Mouse (Mus musculus) testis, postnatal 14 days (tissue): ENCODE measurements around the gene S100a5.

Experiments
- DNase-seq: peaks from one replicate; pipeline ENCODE4 v3.0.0; 2021; ENCODE audit warnings: low spot score

S100a5 gene

DNA sequence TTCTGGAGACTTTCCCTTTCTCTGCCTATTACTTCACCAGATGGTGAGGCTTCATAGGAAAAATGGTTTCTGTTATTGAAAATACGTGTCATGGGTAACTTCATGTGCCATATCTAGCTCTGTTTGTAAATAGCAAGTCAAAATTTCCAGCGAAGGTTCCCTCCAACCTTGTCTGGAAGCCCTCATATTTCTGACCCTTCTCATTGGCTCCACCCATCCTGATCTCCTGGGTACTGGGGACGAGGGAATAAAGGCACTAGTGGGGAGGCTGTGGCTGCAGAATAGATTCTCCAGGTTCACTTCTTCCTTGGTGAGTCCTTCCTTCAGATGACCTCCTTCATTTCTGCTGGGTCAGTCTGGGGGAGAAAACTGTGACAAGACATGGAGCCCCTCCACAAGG, at the start of gene S100a5:
Gene S100a5 (plus strand): TSS at position 301 of the 400 bp plus-strand sequence.
- DNase-seq = no peak

DNA sequence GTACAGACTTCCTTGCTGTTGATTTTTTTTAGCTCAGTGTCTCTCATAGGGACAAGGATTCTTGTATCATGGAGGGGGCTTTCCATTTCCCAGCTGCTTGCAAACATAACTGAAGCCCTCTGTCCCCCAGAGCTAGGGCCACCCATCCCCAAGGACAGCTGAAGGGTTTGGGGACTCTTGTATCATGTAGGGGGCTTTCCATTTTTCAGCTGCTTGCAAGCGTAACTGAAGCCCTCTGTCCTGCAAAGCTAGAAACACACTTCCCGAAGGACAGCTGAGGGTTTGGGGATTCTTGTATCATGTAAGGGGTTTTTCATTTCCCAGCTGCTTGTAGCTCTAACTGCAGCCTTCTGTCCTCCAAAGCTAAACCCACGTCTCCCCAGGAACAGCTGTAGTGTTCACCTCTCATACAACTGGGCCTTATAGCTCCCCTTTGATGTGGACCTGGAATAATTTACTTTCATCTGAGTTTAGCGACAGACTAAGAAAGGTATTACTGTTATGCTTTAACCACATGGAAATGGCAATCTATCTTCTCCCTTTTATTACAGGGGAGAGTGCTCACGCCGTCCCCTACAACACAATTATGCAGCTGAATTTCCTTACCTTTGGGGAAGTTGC, 48.2 kb upstream of the S100a5 start, which contains the start of gene S100a3:
Gene S100a3 (plus strand): TSS at position 571 of the 621 bp plus-strand sequence.
- no peak for DNase-seq

GRCm38 (mm10) chr3:90574691-90575090, 33.6 kb upstream of the S100a5 start:
- no peak for DNase-seq

DNA sequence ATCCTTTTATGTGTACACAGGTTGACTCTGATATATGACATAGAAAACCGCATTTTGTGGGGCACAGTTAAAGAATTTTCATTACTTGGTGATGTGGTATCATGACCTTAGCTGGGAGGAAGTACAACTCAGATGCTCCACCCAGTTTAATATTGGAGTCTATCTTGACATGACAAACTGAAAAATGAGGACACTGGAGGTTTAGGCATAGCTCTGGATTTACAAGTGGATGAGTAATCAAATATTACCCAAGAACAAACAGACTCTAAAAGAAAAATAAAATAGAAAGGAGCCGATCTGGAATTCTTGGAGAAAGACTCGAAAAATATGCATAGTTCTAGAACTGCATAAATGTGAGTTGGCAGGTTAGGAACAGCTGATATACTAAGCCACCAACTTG, 33.0 kb upstream of the S100a5 start:
- DNase-seq = no peak

DNA sequence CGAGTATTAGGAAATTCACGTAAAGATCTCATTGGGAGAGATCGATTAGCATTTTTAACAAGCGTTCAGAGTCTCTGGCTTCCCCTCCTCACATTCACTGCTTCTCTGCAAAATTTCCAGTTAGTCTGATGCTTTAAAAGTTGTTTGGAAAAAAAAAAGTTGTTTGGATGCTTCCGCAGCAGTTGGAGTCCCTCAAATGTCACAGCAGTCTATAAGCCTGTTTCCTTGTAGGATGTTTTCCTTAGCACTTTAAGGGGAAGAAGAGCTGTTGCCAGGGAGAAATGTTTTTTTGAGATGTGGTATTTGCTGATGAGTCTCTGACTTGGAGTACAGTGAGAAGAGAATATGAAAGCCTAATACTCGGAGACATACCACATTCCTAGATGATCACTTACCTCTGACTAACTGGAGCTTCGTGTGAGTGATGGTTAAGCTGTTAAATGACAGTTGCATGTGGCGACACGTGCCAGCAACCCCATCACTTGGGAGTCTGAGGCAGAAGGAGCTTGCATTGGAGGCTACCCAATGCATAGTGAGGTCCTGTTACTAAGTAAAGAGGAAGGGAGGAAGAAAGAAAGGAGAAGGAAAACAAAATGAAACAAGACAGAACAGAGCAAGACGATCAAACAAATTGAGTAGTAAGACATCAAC, 31.8 kb upstream of the S100a5 start:
- no peak for DNase-seq

DNA sequence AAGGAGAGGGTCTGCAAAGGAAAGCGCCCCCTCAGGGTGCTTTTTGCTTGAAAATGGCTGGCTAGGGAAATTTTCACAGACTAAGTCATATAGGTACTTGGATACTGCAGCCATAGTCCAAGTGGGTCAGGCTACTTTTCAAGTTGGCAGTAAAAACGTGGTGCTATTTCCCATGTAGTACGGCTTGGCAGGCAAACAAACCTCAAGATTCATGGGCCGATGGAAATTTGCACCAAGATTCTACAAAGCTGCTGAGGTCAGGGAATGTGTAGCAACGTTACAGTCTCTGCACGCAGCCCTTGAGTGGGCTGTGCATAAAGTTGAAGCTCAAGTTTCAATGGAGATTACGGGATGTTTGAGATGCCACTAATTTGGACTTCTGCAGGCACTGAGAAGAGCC, 28.9 kb upstream of the S100a5 start:
- no peak for DNase-seq

GRCm38 (mm10) chr3:90581141-90581540, 27.2 kb upstream of the S100a5 start:
- no peak for DNase-seq

DNA sequence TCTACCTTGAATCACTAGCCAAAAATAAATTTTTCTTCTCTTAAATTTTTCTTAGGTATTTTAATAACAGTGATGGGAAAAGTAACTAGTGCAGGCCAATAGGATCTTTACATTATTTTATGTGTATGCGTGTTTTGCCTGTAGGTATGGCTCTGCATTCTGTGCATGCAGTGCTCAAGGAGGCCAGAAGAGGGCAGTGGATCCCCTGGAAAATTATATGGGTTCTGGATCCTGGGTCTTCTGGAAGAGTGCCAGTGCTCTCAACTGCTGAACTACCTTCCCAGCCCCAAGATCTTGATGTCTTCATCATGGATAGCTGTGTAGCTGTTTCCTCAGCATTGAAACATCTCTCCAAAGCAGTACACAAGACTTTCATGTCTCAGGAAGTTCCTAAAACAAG, 26.2 kb upstream of the S100a5 start:
- DNase-seq = no peak

- no peak for DNase-seq
These were observed 25.8 kb upstream of the S100a5 start for GRCm38 (mm10) chr3:90582556-90582955.

DNA sequence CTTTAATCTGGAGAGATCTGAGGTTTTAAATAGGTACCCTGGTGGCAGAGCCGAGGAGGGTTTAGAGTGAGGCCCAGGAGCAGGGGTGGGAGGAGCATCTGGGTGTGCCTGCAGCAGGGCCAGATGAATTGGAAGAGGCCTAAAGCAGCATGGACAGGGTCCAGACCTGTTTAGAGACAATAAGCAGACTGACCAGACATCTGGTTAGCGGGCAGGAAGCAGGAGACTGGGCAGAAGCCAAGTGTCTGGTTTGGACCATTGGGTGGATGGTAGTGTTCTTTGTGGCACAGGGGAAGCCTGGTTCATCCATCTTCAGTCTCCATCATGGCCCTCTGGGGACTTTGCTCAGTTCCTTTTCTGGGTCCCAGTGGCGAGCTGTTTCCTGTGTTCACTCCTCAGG, 24.4 kb upstream of the S100a5 start:
- DNase-seq = no peak

DNA sequence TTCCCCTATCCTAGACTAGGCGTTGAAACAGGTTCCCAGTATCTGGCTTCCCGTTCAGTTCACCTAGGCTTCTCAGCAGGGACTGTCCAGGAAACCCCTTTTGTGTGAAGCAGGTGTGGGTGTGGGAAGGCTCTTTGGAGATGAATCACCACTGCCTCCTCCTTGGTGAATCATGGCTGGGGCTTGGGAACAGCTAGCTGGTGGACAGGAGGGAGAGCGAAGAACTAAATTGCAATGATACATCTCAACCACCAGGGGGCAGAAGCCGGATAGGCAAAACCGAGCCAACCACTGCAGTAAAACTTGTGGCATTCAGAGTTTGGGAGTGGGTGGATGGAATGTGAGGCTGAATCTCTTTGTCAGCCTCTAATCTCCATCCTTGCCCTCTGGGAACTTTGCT, 22.7 kb upstream of the S100a5 start:
- DNase-seq = peak; percentile 61

GRCm38 (mm10) chr3:90586016-90586643, 22.2 kb upstream of the S100a5 start:
- no peak for DNase-seq

GRCm38 (mm10) chr3:90586906-90587305, 21.4 kb upstream of the S100a5 start:
- DNase-seq = peak; percentile 64

- no peak for DNase-seq
These were observed 20.8 kb upstream of the S100a5 start for GRCm38 (mm10) chr3:90587361-90588101.

- no peak for DNase-seq
These were observed 18.9 kb upstream of the S100a5 start for GRCm38 (mm10) chr3:90589390-90589789.

GRCm38 (mm10) chr3:90589947-90590346, 18.4 kb upstream of the S100a5 start, which contains the start of gene S100a2:
Gene S100a2 (plus strand): TSS chr3:90590247.
- no peak for DNase-seq

- DNase-seq = no peak
These were observed 13.9 kb upstream of the S100a5 start for GRCm38 (mm10) chr3:90594466-90594865.

DNA sequence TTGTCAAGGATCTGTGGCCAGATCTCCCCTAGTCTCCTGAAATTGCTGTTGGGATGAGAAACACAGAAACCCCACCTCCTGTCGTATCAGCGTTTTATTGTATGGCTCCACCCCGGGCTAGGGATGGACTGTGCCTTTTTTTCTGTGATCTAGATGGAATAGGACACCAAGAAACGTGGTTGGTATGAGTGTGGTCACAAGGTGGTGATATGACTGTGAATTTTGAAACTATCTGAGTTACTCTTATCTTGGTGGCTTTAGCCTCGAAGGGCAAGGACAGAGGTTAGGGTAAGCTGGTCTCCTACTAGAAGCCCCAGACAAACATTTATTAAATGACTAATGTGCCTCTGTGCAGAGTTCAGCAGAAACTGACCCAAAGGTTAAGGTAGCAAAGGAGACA, 12.8 kb upstream of the S100a5 start:
- DNase-seq = no peak

DNA sequence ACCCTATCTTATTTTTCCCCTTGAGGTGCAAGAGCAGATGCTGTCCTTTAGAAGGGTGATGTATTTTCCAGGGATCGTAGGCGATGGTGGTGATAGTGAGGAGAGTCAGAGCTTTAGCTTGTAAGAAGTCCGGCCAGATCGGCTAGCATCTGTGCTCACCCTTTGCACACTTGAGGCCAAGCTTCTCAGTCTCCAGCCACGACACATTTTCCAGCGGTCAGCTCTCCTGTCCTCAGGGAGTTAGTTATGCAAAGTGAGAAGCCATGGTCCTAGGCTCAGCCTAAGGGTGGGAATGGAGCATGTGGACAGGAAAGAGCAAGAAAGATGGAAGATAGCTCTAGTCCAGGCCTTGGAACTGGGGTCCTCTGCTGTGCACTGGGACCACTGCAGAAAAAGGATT, 11.5 kb upstream of the S100a5 start:
- DNase-seq = no peak

- DNase-seq = no peak
These were observed 10.6 kb upstream of the S100a5 start for GRCm38 (mm10) chr3:90597736-90598135.

DNA sequence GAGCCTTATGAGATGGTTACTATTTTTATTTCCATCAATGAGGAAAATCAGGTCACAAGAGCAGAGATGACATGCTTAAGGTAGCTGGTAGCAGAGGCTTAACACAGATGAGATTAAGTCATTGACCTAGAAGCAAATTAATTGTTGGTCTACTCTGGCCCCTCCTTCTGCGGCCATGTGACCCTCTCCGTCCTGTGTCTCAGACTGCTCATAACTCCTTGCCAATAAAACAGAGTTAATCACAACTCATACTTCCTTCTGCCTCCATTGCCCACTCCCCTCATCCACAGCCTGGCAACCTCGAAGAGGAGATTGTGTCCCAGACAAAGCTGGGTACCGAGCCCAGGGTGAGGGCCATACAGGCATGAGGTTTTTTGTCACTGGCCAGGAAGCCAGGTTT, 10.1 kb upstream of the S100a5 start:
- DNase-seq = no peak

DNA sequence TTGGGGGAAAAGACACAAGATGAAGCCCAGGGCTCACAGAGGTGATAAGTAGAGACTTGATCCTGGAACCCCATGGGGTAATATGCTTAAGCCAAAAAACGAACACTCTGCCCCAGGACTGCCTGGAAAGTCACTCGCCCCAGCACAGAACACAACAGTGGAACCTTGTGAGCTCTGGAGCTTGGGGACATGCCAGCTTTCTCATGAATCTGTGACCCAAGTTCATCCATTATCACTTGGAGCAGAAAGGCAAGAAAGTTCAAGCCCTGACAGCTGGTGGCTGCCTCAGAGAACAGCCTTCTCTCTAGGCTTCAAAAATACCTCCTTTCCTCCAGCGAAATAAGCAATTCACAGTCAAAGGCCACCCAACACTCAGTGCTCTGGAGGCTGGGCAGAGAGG, 8.9 kb upstream of the S100a5 start:
- no peak for DNase-seq

- no peak for DNase-seq
These were observed 8.3 kb upstream of the S100a5 start for GRCm38 (mm10) chr3:90600036-90600435.
